Mouse (Mus musculus) lung, postnatal 36 days (tissue): ENCODE data around the gene Agpat3.

ENCODE experiments used
- DNase-seq: peaks from one replicate; pipeline ENCODE4 v3.0.0; 2022; ENCODE audit warnings: mixed read lengths

The Agpat3 gene

DNA sequence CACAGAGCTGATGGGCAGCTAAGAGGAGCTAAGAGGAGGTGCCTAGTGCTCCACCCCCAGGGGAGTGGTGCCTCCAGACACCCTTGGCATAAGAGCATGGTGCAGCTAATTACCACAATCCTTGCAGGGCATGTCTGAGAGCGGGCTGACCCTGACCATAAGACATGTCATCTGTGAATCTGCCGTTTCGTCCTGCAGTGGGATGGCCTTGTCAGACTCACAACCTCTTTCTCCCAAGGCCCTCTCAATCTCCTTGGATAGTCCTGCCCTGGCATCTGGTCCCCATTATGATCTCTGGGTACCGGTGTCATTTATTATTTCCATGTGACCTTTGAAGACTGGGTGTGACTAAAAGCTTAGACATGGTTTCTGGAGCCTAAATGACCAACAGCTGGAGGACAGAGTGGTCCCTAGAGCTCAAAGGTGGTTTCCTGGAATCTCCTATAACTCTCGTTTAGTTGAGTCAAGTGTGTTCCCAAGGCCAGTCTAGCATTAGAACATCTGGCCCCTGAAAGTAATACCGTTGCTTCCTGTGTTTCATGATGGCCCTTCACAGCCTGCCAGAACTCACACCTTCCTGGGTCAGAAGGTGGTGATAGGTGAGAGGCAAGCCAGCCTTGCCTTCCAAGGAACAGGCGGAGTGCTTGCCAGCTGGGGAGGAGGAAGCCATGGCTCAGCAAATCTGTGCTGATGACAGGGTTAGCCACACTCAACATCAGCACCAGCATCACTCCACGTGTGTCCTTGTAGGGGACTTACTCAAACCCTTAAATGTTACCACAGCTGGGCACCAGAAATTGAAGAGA is 61.4 kb downstream of the Agpat3 start:
- no peak for DNase-seq

DNA sequence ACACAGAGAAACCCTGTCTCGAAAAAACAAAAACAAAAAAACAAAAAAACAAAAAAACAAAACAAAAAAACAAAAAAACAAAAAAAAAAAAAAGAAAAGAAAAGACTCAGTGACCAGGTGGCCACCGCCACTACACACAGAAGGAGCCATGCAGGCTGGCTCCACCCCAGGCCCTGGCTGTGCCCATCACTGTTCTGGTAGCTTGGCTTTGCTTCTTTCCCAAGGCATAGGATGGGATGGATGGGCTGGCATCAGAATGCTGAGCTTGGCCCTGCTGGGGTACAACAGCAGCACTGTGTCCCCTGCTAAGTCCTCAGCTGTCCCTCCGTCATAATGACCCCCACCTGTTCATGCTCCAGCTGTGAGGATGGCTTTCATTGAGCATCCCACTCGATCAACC is 63.4 kb downstream of the Agpat3 start:
- DNase-seq, result no peak

DNA sequence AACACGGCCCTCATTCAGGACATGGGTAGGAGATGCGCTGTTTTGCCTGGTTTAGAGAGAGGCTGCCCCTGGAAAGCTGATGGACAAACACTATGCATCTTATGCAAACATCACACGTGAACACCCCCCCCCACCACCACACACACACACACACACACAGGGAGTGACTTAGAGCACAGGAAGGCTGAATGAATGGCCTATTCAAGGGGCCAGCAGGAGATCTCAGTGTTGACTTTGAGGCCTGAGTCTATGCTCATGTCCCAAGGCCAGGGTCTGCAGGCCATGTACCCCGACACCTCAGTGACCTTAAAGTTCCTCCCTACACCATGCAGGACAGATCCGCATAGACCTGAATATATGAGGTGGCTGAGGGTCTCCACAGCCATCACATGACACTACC is 64.2 kb downstream of the Agpat3 start:
- DNase-seq, result no peak

DNA sequence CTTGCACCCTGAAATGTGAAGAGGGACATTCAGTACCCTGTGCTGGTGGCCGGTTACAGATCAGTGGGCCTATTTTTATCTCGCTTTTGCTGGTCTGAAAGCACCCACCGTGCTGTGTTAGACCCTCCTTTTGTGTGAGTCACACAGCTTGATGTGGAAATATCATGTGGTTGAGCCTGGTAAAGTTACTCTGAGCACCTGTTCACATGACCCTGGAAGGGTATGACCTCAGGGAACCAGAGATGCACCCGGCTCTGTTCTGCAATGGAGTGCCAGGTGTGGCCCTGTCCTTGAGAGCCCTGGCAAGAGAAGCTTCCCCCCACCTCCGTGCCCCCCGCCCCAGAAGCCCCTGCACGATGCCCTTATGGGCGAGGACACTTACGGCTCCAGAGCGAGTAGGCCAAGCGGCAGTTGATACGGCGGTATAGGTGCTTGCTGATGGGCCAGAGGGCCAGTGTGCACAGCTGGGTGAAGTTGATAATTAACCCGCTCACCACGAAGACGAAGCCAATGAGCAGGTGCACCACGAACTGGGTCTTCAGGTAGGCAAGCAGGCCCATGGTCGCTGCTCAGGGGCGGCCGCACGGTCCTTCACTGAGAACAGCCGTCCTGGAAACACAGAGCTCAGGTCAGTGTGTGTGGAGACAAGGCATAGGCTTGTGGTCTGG is 64.7 kb downstream of the Agpat3 start:
- no peak for DNase-seq

DNA sequence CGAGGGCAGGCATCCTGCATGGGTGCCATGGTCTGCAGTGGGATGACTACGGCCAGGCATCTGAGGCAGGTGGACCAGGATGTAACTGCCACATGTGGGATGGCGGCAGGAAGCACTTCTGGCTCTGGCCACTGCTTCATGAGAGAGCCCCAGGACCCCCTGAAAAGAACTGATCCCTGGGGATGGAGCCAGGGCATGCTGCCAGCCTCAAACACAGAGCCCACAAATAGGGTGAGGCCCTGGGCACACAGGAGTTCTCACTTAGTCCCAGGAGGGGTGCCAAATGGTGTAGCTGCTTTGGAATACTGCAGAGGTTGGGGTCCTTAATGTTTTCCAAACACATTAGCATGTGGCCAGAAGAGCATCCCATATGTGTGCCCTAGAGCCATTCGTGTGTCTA is 66.3 kb downstream of the Agpat3 start:
- no peak for DNase-seq

DNA sequence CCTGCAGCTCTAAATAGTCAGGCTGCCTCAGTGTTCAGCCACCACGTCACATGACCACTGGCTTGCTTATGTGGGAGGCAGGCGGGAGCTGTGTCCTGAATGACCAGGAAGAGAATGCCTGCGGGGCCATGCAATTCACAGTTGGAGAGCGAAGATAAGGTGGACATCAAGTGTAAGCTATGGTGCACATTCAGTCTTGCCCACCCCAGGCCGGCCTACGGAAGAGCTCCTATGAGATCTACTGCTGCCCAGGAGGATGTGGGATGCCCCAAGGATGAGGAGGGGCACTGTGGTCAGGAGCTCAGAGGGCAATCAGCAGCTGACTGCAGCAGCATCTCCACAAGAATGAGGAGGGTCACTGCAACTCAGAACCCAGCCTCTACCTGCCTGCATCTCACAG is 66.9 kb downstream of the Agpat3 start:
- DNase-seq, result no peak

DNA sequence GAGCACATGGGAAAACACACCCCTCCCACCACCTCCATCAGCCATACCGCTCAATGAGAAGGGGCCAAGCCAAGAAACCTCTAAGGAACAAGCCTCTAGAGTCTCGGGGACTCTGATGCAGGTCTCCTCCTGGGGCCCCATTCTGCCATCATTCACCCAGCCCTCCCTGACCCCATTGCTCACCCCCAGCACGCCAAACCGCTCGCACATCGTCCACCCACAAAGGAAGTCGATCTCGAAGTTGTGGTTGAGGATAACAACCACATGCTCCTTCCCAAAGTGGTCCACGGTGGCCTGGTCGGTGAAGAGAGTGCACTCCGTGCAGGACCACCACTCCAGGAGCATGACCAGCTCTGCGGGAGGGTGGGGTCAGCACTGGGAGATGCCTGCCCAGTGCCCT is 67.5 kb downstream of the Agpat3 start:
- no peak for DNase-seq

DNA sequence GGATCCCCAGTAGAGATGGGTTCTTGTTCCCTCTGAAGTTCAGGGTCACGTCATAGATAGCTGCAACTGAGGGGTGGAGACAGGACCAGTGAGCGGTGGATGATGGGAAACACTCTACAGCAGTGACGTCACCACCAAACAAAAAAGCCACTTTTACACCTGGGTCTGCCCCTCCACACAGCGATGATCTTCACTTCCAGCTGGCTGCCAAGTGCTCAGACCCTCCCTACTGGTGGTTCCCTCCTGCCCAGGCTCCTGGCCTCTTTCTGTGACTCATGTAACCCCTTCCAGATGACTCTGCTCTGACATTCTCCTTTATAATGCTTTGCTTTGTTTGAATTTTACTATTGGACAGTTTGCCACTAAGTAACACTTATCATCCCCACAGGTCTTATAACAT is 69.9 kb downstream of the Agpat3 start:
- DNase-seq, result no peak

DNA sequence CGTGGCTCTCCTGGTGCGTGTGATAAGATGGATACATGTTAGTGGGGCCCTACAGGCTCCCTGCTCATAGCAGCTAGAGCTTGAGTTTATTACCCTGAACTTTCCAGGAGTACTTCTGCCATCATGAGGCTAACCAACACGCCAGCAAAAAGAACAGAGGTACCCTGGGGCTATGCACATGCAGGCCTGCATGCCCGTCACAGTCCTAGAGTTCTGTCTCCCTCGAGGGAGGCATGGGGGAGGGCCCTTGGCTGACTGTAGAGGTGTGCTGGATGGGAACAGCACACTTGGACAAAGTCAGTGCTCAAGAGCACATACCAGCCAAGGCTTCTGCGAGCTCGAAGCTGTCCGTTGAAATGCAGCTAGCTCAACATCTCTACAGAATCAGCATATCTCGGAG is 71.8 kb downstream of the Agpat3 start:
- DNase-seq, result no peak

DNA sequence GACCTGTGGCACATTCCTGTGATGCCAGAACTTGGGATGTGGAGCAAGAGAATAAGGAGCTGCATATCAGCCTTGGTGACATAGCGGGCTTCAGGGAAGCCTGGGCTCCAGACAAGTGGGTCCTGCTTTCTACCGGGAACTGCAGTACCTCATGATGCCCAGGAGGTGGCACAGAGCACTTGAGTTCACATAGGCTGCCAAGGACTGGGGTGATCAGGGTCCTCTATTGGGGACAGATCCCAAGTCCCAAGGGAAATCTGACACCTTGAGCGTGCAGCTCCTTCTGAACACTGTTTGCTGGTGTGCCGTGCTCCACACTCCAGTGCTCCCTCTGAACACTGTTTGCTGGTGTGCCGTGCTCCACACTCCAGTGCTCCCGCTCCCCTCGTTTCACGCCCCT is 73.1 kb downstream of the Agpat3 start:
- DNase-seq, result peak; percentile 71

DNA sequence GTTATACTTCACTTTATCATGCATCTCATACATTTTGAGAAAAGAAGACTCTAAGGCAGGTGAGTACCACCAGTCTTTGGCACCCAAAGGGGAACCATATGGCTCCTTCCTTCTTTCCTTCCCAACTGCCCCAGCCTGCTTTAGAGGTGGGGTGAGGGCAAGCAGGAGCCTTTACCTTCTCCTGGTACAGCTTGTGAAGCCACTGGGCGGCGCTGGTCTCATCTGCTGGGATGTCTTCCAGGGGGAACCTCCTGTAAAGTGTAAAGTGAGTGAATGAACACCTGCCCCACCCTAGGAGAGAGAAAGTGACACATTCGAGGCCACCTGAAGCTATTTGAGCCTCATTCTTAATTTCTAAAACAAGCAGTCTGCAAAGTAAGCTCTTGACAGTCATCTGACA is 74.5 kb downstream of the Agpat3 start:
- DNase-seq, result no peak

DNA sequence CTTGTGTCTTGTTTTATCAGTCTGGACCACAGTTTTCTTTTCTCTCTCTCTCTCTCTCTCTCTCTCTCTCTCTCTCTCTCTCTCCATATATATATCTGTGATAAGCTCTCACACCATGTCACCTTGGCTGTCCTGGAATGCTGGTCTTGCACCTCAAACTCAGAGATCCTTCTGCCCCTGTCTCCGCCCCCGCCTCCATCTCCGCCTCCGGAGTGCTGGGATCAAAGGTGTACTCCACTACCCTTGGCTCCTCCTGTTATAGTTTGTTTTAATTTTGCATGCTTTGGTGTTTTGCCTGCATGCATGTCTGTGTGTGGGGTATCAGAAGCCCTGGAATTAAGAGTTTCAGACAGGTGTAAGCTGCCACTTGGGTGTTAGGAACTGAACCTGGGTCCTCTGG is 76.0 kb downstream of the Agpat3 start:
- no peak for DNase-seq

DNA sequence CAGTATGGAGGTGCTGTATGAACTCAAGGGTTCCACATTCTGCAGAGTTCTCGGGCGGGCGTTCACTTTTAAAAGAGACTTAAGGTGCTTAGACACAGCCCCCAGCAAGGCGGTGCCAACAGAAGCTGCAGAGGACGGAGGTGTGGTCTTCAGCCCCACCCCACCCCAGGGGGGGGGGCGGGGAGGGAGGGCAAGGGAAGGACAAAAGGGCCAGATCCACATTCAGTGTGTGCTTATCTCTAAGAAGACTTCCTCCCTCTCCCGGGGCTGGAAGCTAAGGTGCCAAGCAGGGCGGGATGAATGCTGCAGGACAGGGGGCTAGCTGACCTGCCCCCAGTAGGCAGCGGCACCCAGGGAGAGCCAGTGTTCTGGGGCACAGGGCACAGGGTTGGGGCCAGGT is 79.4 kb downstream of the Agpat3 start:
- DNase-seq, result peak; percentile 27

DNA sequence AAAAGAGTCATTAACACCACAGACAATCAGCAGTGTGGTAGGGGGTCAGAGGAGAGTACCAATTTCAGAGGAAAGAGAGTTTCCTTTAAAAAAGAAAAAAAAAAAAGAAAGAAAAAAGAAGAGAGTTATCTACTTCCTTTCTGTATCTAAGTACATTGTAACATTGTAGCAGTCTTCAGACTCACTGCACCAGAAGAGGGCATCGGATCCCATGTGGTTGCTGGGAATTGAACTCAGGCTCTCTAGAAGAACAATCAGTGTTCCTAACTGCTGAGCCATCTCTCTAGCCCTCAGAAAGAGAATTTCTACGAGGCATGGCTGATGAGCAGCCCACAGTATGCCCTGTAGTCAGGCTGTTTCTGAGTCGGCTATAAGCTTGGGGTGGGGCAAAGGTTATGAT is 86.4 kb downstream of the Agpat3 start:
- no peak for DNase-seq

DNA sequence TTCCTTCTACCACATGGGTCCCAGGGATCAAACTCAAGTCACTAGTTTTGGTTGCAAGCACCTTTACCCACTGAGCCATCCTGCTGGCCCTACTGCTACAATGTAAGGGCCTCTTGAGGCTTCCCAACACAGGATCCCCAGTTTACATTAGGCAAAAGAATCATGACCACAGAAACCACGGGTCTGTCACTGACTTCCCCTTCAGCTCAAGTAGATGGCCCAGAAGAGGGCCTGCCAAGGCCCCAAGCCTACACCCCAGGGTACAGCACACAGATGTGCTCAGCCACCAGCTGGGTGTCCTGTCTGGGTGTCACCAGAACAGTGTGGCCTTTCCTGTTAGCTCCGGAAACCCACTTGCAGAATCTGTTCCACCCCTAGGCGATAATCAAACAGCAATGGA is 87.6 kb downstream of the Agpat3 start:
- DNase-seq, result peak; percentile 28

DNA sequence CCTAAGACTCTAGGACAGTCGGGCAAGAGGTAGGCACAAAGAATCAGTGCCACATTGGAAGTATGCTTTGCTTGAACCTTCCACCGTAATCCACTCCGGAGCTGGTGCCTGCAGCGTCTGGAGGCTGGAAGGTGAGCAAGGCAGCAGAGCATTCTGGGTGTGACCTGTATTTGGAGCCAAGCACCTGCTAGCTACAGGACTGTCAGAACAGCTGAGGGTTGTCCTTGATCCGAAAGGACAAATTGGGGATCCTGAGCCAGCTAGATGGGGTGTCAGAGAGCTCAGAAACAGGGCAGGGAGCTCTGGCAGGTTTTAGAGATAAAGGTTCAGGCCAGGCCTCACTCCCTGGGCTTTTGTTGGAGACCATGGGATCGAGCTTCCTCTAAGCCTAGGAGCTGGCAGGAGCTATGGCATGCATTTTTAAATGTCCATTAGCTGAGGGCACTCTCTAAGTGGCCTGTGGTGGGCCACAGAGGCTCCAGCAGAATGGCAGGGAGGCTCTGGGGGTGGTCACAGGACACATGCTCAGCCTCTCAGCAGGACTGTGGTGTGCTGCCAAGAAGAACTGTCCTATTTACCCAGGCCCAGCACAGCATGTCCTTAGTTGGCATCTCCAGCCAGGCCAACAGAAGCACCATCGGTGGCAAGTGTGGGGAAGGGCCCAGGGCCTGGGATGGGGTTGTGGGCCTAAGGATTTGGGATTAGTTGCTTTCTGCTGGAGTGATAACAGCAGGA is 91.2 kb downstream of the Agpat3 start:
- DNase-seq, result no peak

DNA sequence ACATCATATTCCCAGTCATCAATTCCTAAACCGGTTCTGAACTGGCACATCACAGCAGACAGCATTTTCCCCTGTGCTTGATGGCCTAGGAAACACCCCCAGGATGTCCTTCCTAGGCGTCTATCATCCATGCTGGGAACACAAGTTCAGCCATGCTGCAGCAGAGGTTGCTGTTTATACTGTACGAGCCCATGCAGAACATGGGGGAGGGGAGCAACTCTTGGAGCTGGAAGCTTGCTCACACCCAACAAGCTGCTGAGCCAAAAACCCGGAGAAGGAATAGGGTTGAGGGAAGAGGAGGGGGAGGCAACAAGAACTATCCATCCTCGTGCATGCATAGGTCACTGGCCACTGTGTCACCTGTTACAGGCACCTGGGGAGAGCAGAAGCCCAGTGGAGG is 92.0 kb downstream of the Agpat3 start:
- DNase-seq, result no peak

DNA sequence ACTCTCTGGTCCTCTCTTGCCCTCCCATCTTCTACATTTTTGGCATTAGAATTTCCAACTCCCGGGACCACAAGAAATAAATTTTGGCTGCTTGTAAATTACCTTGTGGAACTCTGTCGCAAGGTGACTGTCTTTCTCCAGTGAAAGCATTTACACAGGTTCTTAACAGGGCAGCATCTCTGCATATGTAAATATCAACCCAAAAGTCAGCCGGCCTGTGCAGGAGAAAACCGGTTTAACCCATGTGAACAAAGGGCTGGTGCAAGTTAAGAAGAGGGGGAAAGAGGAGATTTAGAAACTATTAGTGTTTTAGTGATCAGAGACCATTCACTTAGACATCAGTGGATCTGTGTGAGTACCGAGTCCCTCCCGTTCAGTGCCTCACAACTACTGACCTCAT is 92.6 kb downstream of the Agpat3 start:
- no peak for DNase-seq

DNA sequence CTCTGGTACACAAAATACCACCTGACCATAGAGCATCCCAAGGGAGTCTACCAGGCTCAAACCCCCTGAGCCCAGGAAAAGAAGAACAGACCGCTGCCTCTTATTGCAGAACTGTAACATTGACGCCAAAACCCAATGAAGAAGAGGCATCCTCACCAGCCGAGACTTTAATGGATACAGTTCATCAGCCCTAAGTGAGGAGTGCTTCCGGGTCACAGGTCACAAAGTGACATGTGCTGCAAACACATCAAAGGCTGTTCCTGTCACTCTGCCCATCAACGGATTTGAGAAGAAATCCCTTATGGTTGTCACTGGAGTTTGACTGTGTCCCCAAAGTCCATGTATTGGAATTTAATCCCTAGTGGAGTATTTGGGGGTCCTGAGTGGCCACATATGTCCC is 93.1 kb downstream of the Agpat3 start:
- DNase-seq, result no peak

DNA sequence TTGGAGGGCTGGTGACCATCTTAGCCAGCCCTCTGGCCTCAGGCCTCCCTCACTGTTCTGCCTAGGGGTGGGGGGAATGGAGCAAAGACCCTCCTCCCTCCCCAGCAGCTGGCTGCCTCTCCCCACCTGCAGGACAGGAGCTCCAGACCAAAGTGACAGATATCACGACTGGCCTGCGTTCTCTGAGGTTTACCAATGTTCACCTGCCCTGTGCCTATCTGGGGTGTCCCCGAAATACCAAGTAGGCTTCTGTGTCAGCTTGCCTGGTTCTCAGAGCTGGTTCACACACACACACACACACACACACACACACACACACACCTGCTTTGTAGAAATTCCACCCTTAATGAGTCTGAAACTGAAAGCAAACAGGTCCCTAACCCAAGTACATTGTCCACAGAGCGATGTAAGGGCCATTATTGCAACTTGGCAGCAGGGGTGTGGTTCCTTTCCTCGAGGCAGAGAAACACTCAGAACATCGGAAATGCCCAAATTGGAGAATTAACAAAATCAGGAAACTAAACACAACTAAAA is 94.1 kb downstream of the Agpat3 start:
- DNase-seq, result no peak

DNA sequence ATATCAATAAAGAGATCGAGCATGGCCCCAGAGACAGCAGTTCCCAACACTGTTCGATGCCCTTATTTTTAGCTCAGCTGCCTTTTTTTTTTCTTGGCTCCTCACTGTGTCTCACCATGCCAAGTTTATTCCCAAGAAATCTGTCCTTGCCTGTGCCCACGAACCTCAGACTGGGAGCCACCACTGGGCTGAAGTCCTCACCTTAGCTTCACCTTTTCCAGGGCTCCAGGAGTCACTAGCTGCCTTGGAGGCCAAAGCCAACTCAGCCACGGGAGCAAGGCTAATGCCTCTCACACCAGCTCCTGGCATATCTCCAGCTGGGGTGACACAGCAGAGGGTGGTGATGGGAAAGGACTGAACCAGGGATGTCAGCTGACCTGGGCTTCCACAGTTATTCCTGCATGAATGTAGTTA is 96.6 kb downstream of the Agpat3 start:
- peak; percentile 24 for DNase-seq

DNA sequence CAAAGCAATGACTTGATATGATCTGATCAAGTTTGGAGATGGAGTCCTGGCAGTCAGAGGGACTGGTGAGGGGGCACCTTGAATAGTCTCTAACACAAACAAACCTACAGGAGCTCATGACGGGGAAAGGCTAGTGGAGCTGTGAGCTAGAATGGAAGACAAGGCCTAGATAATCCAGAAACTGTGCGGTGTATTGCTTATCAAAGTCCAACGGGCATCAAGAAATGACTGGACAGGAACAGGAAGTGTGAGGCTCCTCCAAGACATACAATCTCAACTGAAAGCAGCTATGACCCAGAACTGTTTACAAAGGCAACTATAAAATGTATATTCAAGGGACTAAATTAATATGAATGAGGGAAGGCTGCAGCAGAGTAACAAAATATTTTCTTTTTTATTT is 105.1 kb downstream of the Agpat3 start:
- no peak for DNase-seq

DNA sequence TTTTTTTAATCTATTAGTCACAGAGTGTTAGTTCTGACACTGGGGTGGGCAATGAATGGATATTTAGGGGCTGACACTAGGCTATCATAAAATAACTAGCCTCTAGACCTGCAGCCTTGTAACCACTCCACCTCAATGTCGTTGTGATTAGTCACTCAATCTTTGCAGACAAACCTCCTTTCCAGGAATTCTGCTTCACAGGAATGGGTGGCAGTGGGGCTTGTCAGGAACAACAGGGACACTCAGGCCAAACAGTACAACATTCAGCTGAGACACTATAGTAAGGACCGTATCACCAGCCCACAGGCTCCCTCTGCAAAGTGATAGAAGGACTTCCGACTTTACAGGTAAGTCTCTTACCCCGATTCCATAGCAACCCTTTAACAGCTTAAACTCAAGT is 105.6 kb downstream of the Agpat3 start:
- DNase-seq, result no peak

DNA sequence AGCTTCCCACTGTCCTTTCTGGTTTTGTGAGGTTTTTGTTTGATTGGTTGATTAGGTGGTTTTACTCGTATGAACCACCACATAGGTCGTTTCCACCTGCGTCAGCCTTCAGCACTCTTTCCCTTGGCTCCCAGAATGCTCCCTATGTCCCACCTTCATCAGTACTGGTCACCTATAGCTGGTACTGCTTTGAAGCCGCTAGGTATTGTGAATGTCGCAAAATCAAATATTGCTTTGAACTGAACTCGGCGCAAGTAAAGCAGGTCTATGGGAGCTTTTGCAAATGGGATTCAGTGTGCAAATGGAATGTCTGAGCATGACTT is 107.1 kb downstream of the Agpat3 start:
- no peak for DNase-seq
